Mouse (Mus musculus): ENCODE measurements around the gene Taf12.

DNA sequence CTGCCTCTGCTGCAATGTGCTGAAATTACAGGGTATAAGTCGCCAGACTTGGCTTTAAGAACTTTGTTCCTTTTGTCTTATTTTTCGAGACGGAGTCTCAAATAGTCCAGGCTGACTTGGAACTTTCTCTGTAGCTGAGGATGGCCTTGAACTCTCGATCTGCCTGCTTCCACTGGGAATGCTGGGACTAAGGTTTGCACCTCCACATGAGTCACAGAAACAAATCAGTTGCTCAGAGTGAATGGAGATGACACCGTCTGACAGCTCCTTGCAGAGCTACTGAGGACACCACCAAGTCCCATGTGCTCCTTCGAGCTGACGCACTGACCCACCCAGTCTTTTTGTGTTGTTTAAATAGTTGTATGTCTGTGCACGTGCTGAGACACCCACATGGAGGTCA lies 21.0 kb upstream of the Taf12 start:
- no peak for TF ChIP-seq CTCF (IDR thresholded peaks at IDR 0.05; ENCODE audit: borderline replicate concordance, extremely low read depth, insufficient read depth, insufficient read length)
- TF ChIP-seq POLR2A (IDR thresholded peaks at IDR 0.05; ENCODE audit: borderline replicate concordance, extremely low read depth, insufficient read depth, insufficient read length, poor library complexity, severe bottlenecking), result no peak

Measured in brain, embryonic 14.5 days (tissue).